Mouse (Mus musculus): ENCODE measurements around the gene Rhov. TPM values are rescaled to one million over a fixed set of nuclear protein-coding genes. Genes with fewer than 3 reads are reported as not detected.
A peak's percentile ranks its signal among the peaks of the same experiment; 100 is the strongest.

Rhov gene
- total RNA-seq, 2 experiments from 2014 or later: 12.4 to 15.6 TPM

DNA sequence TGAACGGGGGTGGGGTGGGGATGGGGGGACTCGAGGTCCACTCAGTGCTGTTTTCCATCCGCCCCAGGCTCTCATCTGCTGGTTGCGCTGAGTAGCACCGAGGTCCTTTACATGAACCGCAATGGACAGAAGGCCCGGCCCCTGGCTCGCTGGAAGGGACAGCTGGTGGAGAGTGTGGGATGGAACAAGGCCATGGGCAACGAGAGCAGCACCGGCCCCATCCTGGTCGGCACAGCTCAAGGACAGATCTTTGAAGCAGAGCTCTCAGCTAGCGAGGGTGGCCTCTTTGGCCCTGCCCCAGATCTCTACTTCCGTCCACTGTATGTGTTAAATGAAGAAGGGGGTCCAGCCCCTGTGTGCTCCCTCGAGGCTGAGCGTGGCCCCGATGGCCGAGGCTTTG, 21.8 kb upstream of the Rhov start:
- no peak for DNase-seq (ENCODE audit: low spot score in 2 of 2)

GRCm38 (mm10) chr2:119292281-119292680, 21.2 kb upstream of the Rhov start:
- DNase-seq (ENCODE audit: low spot score in 2 of 2): no peak

GRCm38 (mm10) chr2:119289014-119289416, 17.9 kb upstream of the Rhov start:
- no peak for DNase-seq (ENCODE audit: low spot score in 2 of 2)

- DNase-seq (ENCODE audit: low spot score in 2 of 2): peak; percentile 99
Observed at GRCm38 (mm10) chr2:119288270-119288882, 17.3 kb upstream of the Rhov start, which contains the start of gene Vps18. Gene Vps18, plus strand, starts transcription at chr2:119288740.

DNA sequence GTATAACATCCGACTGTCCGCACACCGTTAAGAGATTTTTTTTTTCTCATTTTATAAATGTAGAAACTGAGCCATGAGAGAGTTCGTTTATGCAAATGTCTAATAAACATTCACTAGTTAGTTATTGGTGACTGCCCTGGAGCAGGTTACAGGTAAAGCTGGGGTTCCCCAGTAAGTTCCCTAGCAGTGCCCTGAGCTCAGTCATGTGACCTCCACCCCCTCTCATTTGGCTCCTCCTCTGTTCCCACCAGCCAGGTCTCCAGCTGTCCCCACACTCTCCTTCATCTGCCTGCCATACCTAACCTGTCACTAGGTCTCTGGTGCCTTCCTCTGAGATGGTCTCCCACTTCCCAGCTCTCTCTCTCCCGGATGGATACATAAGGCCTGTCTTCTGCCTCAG, 16.3 kb upstream of the Rhov start:
- DNase-seq (ENCODE audit: low spot score in 2 of 2): no peak

- DNase-seq (ENCODE audit: low spot score in 2 of 2): no peak
Observed at GRCm38 (mm10) chr2:119281899-119282565, 11.0 kb upstream of the Rhov start.

DNA sequence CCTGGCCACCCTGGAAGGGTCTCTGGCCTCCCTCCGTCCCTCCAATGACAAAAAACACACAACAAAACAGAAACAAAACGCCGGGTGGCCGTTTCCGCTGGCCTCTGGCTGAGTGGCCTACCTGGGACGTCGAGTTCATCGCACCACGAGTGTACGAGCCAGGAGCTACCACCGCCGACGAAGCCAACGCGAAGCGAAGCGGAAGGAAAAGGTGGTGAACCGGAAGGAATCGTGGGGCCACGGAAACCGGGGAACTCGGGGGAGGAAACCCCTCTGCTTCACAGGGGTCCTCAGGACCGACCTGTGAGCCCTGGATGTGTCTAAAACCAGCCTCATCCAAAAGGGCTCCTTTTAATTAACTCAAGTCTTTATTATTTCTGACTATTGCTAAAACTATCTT, 6.7 kb upstream of the Rhov start:
- DNase-seq (ENCODE audit: low spot score in 2 of 2): no peak

GRCm38 (mm10) chr2:119276926-119277325, 5.9 kb upstream of the Rhov start:
- DNase-seq (ENCODE audit: low spot score in 2 of 2): no peak

GRCm38 (mm10) chr2:119274126-119274525, 3.1 kb upstream of the Rhov start:
- DNase-seq (ENCODE audit: low spot score in 2 of 2): no peak

DNA sequence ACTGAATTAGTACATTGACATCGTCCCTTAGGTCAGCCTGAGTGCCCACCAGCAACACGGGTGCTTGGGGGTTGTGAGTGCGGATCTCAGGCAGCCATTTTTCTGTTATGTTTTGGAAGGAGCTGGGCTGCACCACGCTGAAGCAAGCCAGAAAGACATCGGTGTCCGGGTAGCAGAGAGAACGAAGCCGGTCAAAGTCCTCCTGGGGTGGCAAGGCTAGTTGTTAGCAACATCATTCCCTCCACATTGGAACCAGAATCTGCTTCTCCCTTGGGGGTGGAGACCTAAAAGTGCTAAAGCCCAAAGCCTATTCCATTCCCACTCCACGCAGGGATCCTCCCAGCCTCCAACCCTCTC, 808 bp downstream of the Rhov start:
- DNase-seq (ENCODE audit: low spot score in 2 of 2): no peak

DNA sequence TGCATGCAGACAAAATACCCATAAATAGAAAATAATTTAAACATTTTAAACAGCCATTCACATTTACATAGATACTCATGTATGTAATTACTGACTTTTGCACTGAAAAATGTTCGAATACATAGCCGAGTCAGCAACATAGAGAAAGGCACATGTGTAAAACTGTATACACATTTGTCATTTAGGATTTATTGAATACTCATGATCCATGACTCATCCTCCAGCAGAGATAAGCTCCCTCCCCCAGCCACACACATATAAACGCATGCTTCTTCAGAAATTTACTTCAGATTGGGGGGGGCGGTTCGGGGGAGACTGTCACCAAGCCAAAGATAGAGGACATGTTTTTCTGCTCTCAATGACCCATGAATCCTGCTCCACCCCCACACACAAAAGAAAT, 7.3 kb downstream of the Rhov start:
- DNase-seq (ENCODE audit: low spot score in 2 of 2): no peak

- no peak for DNase-seq (ENCODE audit: low spot score in 2 of 2)
Observed at GRCm38 (mm10) chr2:119262978-119263377, 8.1 kb downstream of the Rhov start.

- no peak for DNase-seq (ENCODE audit: low spot score in 2 of 2)
Observed at GRCm38 (mm10) chr2:119261326-119261725, 9.7 kb downstream of the Rhov start.

- no peak for DNase-seq (ENCODE audit: low spot score in 2 of 2)
Observed at GRCm38 (mm10) chr2:119260518-119260917, 10.6 kb downstream of the Rhov start.

- DNase-seq (ENCODE audit: low spot score in 2 of 2): no peak
Observed at GRCm38 (mm10) chr2:119254976-119255375, 16.1 kb downstream of the Rhov start.

DNA sequence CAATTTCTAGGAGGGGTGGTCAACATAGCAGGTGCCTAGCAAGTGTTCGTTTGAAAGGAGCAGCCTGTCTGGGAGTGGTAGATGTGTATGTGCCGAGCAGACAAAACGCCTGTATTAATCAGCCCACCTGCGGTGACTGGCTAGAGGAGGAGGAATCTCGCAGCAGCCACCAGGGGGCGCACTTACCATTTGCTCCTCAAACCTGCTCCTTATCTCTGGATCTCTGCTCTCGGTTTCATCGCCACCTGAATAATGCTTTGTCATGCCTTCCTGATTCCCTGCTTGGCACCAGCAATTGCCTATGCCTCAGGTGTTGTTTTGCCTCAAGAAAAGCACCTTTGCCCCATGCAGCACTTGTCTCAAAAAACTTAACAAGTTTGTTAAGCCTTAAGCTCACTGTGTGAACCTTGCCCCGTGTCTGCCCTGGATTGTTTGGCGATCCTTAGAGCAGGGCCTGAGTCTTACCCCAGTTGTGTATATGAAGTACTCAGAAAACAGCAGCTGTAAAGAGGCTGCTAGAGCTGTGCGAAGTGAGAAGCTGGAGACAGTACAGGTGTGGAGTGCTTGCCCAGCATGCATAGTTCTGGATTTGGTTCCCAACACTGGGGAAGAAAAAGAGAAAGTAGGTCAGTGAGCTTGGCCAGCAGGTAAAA, 20.1 kb downstream of the Rhov start:
- DNase-seq (ENCODE audit: low spot score in 2 of 2): peak; percentile 82 to 86

- no peak for DNase-seq (ENCODE audit: low spot score in 2 of 2)
Observed at GRCm38 (mm10) chr2:119250377-119250776, 20.7 kb downstream of the Rhov start.

GRCm38 (mm10) chr2:119249592-119250061, 21.4 kb downstream of the Rhov start:
- DNase-seq (ENCODE audit: low spot score in 2 of 2): no peak

- DNase-seq (ENCODE audit: low spot score in 2 of 2): no peak
Observed at GRCm38 (mm10) chr2:119247904-119248303, 23.2 kb downstream of the Rhov start.

- no peak for DNase-seq (ENCODE audit: low spot score in 2 of 2)
Observed at GRCm38 (mm10) chr2:119245246-119245645, 25.8 kb downstream of the Rhov start.

GRCm38 (mm10) chr2:119242548-119242947, 28.5 kb downstream of the Rhov start:
- no peak for DNase-seq (ENCODE audit: low spot score in 2 of 2)

DNA sequence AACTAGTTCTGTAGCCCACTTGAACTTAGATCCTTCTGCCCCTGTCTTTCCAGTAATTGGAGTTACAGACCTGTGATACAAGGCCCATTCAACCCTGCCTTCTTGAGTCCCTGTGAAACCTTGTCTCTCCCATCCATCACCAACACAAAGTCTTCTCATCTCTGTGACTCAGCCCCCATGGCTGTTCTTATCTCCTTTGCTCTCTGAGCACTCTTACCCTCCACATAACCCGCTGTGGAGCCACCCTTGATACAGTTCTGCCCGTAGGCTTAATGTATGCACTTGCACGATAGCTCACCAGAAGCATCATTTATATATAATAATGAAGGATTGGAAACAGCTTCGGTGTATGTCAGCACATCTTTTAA, 30.3 kb downstream of the Rhov start:
- no peak for DNase-seq (ENCODE audit: low spot score in 2 of 2)

Data from layer of hippocampus, postnatal 10 days (tissue).